Mouse (Mus musculus) intestine, embryonic 15.5 days (tissue): ENCODE measurements around the gene Ugt1a9. TPM values are rescaled to one million over a fixed set of nuclear protein-coding genes. Genes with fewer than 3 reads are reported as not detected.
A peak's percentile ranks its signal among the peaks of the same experiment; 100 is the strongest.

ENCODE experiments used
- ATAC-seq: fragments of 200-750 bp; cut with Nextera tagmentation; 2 replicates; pipeline ENCODE4 v1.8.0; 2017; ENCODE audit warnings: moderate TSS enrichment, moderate library complexity
- H3K27ac ChIP-seq: fragments of 300-500 bp; sonication (generic); 2 replicates; pipeline ENCODE4 v1.5.1; 2015; ENCODE audit warnings: mild to moderate bottlenecking, inconsistent platforms
- H3K27me3 ChIP-seq: fragments of 300-500 bp; sonication (generic); replicated peaks from 2 replicates; pipeline ENCODE4 v1.6.1; 2015; ENCODE audit warnings: inconsistent platforms
- H3K36me3 ChIP-seq: fragments of 300-500 bp; sonication (generic); 2 replicates; pipeline ENCODE4 v1.6.1; 2015; ENCODE audit warnings: inconsistent platforms
- H3K4me1 ChIP-seq: fragments of 300-500 bp; sonication (generic); replicated peaks from 2 replicates; pipeline ENCODE4 v1.6.1; 2015; ENCODE audit warnings: inconsistent platforms
- H3K4me2 ChIP-seq: fragments of 300-500 bp; sonication (generic); replicated peaks from 2 replicates; pipeline ENCODE4 v1.6.1; 2015; ENCODE audit warnings: mild to moderate bottlenecking, inconsistent platforms
- H3K4me3 ChIP-seq: fragments of 300-500 bp; sonication (generic); replicated peaks from 2 replicates; pipeline ENCODE4 v1.5.1; 2015; ENCODE audit warnings: inconsistent platforms
- H3K9ac ChIP-seq: fragments of 300-500 bp; sonication (generic); 2 replicates; pipeline ENCODE4 v1.6.1; 2015; ENCODE audit warnings: inconsistent platforms
- H3K9me3 ChIP-seq: fragments of 300-500 bp; sonication (generic); 2 replicates; pipeline ENCODE4 v1.6.1; 2016; ENCODE audit warnings: inconsistent platforms
- whole genome bisulfite sequencing: fragments of 180-500 bp; shearing (Covaris S2); methylation state at CpG from one replicate; pipeline ENCODE4 v1.1.7; 2015; 5-methylcytosine and 5-hydroxymethylcytosine counted together
- polyA plus RNA-seq: library from polyadenylated mRNA; unstranded; fragments of >200 nt; fragmentation: Nextera tagmentation; extraction: Ambion mirVana; gene quantifications from 2 replicates; pipeline ENCODE4 v1.2.1, GENCODE M21; 2015

Gene Ugt1a9
- polyA plus RNA-seq, 1 experiment from 2014 or later: 5.6 TPM

DNA sequence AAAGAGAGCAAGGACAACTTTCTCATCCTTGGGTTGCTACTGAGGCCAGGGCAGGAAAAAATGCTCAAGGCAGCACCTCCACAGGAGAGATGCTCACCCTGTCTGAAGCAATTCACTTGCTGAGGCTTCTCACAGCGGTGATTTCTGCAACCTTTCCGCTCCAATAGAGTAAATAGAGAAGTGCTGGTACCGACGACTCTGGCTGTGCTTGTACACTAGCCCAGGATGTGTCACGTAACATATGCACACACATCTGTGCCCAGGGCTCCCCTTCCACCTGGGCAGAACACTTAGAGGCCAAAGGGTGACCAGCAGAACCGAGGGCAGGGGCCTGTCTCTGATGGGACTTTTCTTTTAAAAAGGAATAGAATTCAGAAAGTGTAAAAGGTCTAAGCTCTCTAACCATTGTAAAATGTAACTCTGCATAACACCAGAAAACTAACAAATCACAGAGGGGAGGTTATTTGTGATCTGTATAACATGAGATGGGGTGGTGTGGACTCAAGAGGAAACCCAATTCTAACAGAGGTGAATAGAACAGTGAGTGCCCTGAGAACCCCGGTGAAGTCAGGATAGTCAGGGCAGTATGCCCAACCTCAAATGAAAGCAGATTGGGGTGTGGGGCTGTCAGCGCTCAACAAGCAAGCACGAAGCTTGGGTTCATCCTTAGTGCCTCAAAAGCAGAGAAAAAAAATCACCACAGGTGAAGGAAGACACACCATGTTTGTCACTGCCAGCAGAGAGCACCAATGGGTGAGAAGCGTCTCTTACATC is 190.2 kb downstream of the Ugt1a9 start:
- Histone ChIP-seq H3K4me3 (no peak overlapping the region), H3K9me3 (0 out of 2 replicates have a peak, but pooled peaks cover 7% of the 10 kb centered on the region), H3K36me3 (peaks cover 57% of the 10 kb centered on the region), H3K9ac (no peak overlapping the region), H3K27me3 (no peaks in the 10 kb centered on the region), H3K4me1 (peaks cover 15% of the 10 kb centered on the region; the same call in 1 of the 2 replicates), H3K27ac (no peak overlapping the region), H3K4me2 (no peak overlapping the region)
- peak; percentile 0; the same call in 1 of the 2 replicates for ATAC-seq
- 84% methylated on average over 10 of the region's 10 CpGs for WGBS

DNA sequence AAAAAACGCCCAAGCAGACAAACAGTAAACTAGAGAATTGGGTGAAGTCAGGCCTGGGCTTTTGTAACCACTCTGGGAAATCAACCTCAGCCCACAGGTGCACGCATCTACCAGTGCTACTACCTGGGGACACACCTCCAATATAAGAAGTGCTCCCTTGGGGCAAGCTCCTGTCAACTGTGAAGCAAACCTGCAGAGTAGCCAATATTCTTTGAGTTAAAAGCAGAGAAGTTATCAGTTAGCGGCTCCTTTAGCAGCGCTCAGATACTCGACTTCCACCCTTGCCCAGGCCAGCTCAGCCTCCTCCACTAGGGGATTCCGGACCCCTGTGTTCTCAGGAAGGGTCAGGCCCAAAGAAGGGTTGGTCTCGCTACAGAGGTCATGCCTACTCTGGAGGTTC is 191.1 kb downstream of the Ugt1a9 start:
- Histone ChIP-seq H3K36me3 (peaks cover 66% of the 10 kb centered on the region), H3K27ac (no peak overlapping the region), H3K4me2 (no peak overlapping the region), H3K27me3 (no peaks in the 10 kb centered on the region), H3K4me3 (no peak overlapping the region), H3K9ac (no peak overlapping the region), H3K9me3 (no peaks in the 10 kb centered on the region), H3K4me1 (peaks cover 15% of the 10 kb centered on the region; the same call in 1 of the 2 replicates)
- WGBS: 82% methylated on average over 7 of the region's 7 CpGs
- ATAC-seq: peak; percentile 8; the same call in 1 of the 2 replicates

DNA sequence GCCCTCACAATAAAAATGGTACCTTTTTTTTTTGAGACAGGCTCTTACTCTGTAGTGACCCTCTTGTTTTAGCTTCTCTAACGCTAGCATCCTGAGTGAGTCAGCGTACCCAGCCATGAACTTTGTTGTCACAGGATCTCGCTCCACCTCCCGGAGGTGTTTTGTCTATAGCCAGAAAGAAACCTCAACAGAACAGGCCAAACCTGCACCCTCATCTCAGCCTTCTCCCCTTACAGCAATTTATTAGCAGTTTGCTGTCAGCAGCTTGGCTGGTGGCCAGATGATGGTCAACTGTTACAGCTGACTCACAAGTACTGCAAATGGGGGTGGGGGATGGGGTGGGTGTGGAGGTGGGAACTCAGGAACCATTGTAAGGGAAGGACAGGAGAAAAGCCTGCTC is 191.7 kb downstream of the Ugt1a9 start:
- Histone ChIP-seq H3K27ac (no peak overlapping the region), H3K4me3 (no peak overlapping the region), H3K27me3 (no peaks in the 10 kb centered on the region), H3K4me2 (no peak overlapping the region), H3K9me3 (no peaks in the 10 kb centered on the region), H3K9ac (no peak overlapping the region), H3K4me1 (peaks cover 15% of the 10 kb centered on the region; the same call in 1 of the 2 replicates), H3K36me3 (peaks cover 71% of the 10 kb centered on the region)
- ATAC-seq: peak; percentile 7
- 73% methylated on average over 4 of the region's 4 CpGs for WGBS

- Histone ChIP-seq H3K9ac (no peak overlapping the region), H3K27me3 (no peaks in the 10 kb centered on the region), H3K4me2 (no peak overlapping the region), H3K27ac (no peak overlapping the region), H3K4me3 (no peak overlapping the region), H3K36me3 (peaks cover 78% of the 10 kb centered on the region), H3K4me1 (peaks cover 15% of the 10 kb centered on the region; the same call in 1 of the 2 replicates), H3K9me3 (no peaks in the 10 kb centered on the region)
- ATAC-seq: no peak
- WGBS: 72% methylated on average over 6 of the region's 6 CpGs
These were observed 192.4 kb downstream of the Ugt1a9 start for GRCm38 (mm10) chr1:88262961-88263360.

DNA sequence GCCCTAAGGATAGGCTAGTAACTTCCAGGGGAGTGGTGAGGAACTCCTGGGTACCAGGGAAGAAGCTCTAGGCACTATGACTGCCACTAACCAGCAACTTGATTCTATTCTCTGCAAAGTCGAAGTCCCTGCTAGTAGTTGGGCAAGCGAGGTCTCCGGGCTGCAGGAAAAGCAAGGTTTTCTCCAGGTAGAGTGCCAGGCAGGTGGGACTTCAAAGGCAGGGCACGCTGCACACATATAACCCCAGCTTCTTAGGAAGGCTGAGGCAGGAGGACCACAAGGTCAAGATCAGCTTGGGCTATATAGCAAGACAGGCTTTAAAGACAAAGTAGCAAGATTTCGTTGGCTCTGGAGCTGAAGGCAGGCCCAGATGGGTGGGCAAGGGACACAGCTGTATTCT is 193.2 kb downstream of the Ugt1a9 start:
- H3K9me3 ChIP-seq: no peaks in the 10 kb centered on the region
- H3K4me2 ChIP-seq: no peak overlapping the region
- H3K9ac ChIP-seq: no peak overlapping the region
- H3K27ac ChIP-seq: no peak overlapping the region
- H3K4me1 ChIP-seq: peaks cover 15% of the 10 kb centered on the region; the same call in 1 of the 2 replicates
- no peak for ATAC-seq
- no peaks in the 10 kb centered on the region for H3K27me3 ChIP-seq
- 91% methylated on average over 5 of the region's 5 CpGs for WGBS
- no peak overlapping the region for H3K4me3 ChIP-seq
- H3K36me3 ChIP-seq: peaks cover 87% of the 10 kb centered on the region

- Histone ChIP-seq H3K9me3 (no peaks in the 10 kb centered on the region), H3K27ac (no peak overlapping the region), H3K4me2 (no peak overlapping the region), H3K9ac (no peak overlapping the region), H3K36me3 (peaks cover 92% of the 10 kb centered on the region), H3K4me3 (no peak overlapping the region), H3K4me1 (peaks cover 12% of the 10 kb centered on the region; the same call in 1 of the 2 replicates), H3K27me3 (no peaks in the 10 kb centered on the region)
- WGBS: 84% methylated on average over 7 of the region's 7 CpGs
- no peak for ATAC-seq
These were observed 193.8 kb downstream of the Ugt1a9 start for GRCm38 (mm10) chr1:88264237-88264868.

- H3K4me1 ChIP-seq: peaks cover 7% of the 10 kb centered on the region; the same call in 1 of the 2 replicates
- H3K9me3 ChIP-seq: no peaks in the 10 kb centered on the region
- ATAC-seq: no peak
- no peak overlapping the region for H3K27ac ChIP-seq
- H3K4me2 ChIP-seq: no peak overlapping the region
- no peak overlapping the region for H3K9ac ChIP-seq
- H3K4me3 ChIP-seq: no peak overlapping the region
- WGBS: 78% methylated on average over 4 of the region's 4 CpGs
- peaks cover 97% of the 10 kb centered on the region for H3K36me3 ChIP-seq
- H3K27me3 ChIP-seq: no peaks in the 10 kb centered on the region
These were observed 194.3 kb downstream of the Ugt1a9 start for GRCm38 (mm10) chr1:88264869-88265240.

DNA sequence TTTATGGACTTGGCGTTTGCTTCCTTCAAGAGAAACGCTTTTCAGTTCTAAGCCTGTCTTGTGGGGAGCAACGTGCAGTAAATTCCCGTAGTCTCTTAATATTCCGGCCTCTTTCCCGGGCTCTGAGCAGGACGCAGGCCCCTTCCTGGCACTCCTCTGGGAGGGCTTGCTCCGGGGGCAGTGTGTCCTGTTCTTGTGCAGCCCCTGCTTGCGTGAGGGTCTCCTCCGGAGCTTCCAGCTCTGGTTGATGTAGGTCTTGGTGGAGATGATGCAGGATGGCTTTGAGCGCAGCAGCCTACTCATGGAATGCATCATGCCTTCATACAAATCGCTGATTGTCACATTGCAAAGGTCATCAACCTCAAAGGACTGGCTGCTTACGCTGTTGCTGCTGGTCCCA is 195.5 kb downstream of the Ugt1a9 start:
- WGBS: 89% methylated on average over 13 of the region's 13 CpGs
- Histone ChIP-seq H3K4me1 (0 out of 2 replicates have a peak, but pooled peaks cover 3% of the 10 kb centered on the region), H3K4me3 (no peak overlapping the region), H3K27ac (no peak overlapping the region), H3K9ac (no peak overlapping the region), H3K36me3 (peaks cover 86% of the 10 kb centered on the region), H3K27me3 (no peaks in the 10 kb centered on the region), H3K4me2 (no peak overlapping the region), H3K9me3 (no peaks in the 10 kb centered on the region)
- ATAC-seq: no peak

GRCm38 (mm10) chr1:88267489-88267888 is 196.9 kb downstream of the Ugt1a9 start:
- H3K27ac ChIP-seq: no peak overlapping the region
- no peaks in the 10 kb centered on the region for H3K4me1 ChIP-seq
- H3K27me3 ChIP-seq: no peaks in the 10 kb centered on the region
- H3K4me3 ChIP-seq: no peak overlapping the region
- no peak overlapping the region for H3K4me2 ChIP-seq
- ATAC-seq: no peak
- H3K9ac ChIP-seq: no peak overlapping the region
- H3K9me3 ChIP-seq: no peaks in the 10 kb centered on the region
- 93% methylated on average over 6 of the region's 6 CpGs for WGBS
- peaks cover 84% of the 10 kb centered on the region for H3K36me3 ChIP-seq

- no peak overlapping the region for H3K27ac ChIP-seq
- WGBS: 83% methylated on average over 6 of the region's 6 CpGs
- no peak overlapping the region for H3K4me3 ChIP-seq
- no peaks in the 10 kb centered on the region for H3K27me3 ChIP-seq
- no peak overlapping the region for H3K4me2 ChIP-seq
- peaks cover 83% of the 10 kb centered on the region for H3K36me3 ChIP-seq
- H3K4me1 ChIP-seq: no peaks in the 10 kb centered on the region
- ATAC-seq: no peak
- no peak overlapping the region for H3K9ac ChIP-seq
- no peaks in the 10 kb centered on the region for H3K9me3 ChIP-seq
These were observed 197.5 kb downstream of the Ugt1a9 start for GRCm38 (mm10) chr1:88268070-88268469.
